Mouse (Mus musculus) gastrocnemius, adult 2 months (tissue): ENCODE results near the gene Tifab. TPM values are rescaled to one million over a fixed set of nuclear protein-coding genes. Genes with fewer than 3 reads are reported as not detected.
A peak's percentile ranks its signal among the peaks of the same experiment; 100 is the strongest.

Experiments used
- DNase-seq: peaks from one replicate; pipeline ENCODE4 v3.0.0; 2022
- H3K27ac ChIP-seq: fragments of 200-600 bp; 2 replicates; pipeline ENCODE4 v1.8.1; 2022; ENCODE audit warnings: mild to moderate bottlenecking
- H3K4me3 ChIP-seq: fragments of 200-600 bp; 2 replicates; pipeline ENCODE4 v1.8.1; 2022; ENCODE audit warnings: mild to moderate bottlenecking, moderate library complexity
- CTCF ChIP-seq: fragments of 200-600 bp; IDR thresholded peaks from 2 replicates; pipeline ENCODE4 v1.8.1; 2022; ENCODE audit warnings: antibody characterized with exemption, mild to moderate bottlenecking, moderate library complexity
- intact Hi-C: fragments of 180-260 bp; cut with DNase I; formaldehyde crosslinking; loops from one replicate; pipeline ENCODE4 v1.15.1; 2025
- total RNA-seq, 2 experiments: library from RNA; stranded (reverse); gene quantifications; 2 replicates each; pipeline ENCODE4 v1.2.3; 2021

Gene Tifab
- total RNA-seq, 2 experiments from 2014 or later = 0.18 to 0.28 TPM

DNA sequence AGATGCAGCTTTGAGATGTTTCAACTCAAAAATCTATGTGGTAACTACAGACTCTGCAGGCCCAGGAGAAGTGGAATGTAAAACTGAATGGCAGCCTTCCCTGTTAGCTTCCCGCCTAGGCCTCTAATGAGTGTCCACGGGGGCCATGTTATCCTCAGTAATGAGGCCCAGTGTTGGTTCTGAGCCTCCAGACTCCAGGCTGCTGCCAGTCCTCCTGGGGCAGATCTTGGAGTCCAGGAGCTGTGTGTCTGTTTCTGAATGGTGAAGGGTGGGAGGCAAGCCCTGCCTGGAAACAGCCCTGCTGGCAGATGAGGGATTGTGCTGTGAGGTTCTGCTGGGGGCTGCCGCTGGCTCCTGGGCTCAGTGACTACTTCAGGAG, 10.3 kb downstream of the Tifab start:
- TF ChIP-seq CTCF = no peak
- DNase-seq = peak; percentile 1
- intact Hi-C loops = loop anchor here (10.0 kb wide), 1 partner anchor 266 kb away; the partner anchor contains the start of gene Slc25a48
- no peak overlapping the region for H3K4me3 ChIP-seq
- H3K27ac ChIP-seq = no peak overlapping the region

GRCm38 (mm10) chr13:56167446-56168402, 11.0 kb downstream of the Tifab start:
- DNase-seq = peak; percentile 26
- H3K4me3 ChIP-seq = peak overlapping the region; percentile 13; the same call in 1 of the 2 replicates
- intact Hi-C loops = loop anchor here (10.0 kb wide), 1 partner anchor 267 kb away; the partner anchor contains the start of gene Slc25a48
- TF ChIP-seq CTCF = peak; percentile 72
- no peak overlapping the region for H3K27ac ChIP-seq

DNA sequence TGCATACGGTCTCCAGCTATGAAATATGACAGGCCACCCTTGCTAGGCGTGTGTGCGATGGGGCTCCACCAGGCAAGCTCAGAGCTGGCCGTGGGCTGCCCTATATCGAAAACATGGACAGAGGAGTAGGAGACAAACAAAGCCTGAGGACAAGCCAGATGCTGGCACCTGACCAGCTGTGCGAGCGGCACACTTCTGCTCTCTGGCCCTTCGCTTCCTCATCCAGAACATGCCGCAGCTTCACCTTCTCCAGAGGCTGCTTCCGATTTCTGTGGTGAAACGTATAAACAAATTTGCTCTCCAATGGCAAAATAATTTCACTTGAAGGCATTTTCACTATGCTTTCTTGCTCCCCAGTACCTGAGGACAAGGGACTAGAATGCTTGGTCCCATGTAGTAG, 13.1 kb downstream of the Tifab start:
- intact Hi-C loops = loop anchor here (10.0 kb wide), 1 partner anchor 269 kb away; the partner anchor contains the start of gene Slc25a48
- H3K4me3 ChIP-seq = no peak overlapping the region
- DNase-seq = peak; percentile 33
- no peak overlapping the region for H3K27ac ChIP-seq
- no peak for TF ChIP-seq CTCF

- intact Hi-C loops = loop anchor here (10.0 kb wide), 1 partner anchor 270 kb away; the partner anchor contains the start of gene Slc25a48
- H3K4me3 ChIP-seq = no peak overlapping the region
- no peak for DNase-seq
- no peak for TF ChIP-seq CTCF
- no peak overlapping the region for H3K27ac ChIP-seq
Measured at GRCm38 (mm10) chr13:56164372-56164771, 14.3 kb downstream of the Tifab start.

- intact Hi-C loops = loop anchor here (10.0 kb wide), 1 partner anchor 271 kb away; the partner anchor contains the start of gene Slc25a48
Measured at GRCm38 (mm10) chr13:56163751-56164150, 14.9 kb downstream of the Tifab start.

DNA sequence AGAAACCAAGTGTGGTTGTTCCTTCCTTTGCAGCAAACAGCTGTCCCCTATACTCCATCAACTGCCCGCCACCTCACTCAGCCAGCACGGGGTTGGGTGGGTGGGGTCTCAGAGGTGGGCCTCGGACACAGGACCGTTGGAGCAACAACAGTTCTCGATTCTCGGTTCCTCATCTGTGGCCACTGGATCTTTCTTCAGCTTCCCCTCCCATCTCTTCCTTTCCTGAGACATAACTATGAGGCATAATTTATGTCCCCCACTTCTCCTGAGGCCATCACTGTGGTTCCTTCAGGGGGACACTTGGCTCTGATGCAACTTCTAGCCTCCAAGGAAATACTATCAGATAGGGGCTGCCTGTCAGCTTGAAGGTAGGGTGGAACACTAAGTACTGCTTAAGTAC, 15.8 kb downstream of the Tifab start:
- Histone ChIP-seq H3K4me3 (no peak overlapping the region), H3K27ac (no peak overlapping the region)
- no peak for DNase-seq
- no peak for TF ChIP-seq CTCF
- intact Hi-C loops = loop anchor here (10.0 kb wide), 1 partner anchor 272 kb away; the partner anchor contains the start of gene Slc25a48

More at GRCm38 (mm10) chr13:56163751-56164150, 14.9 kb downstream of the Tifab start:
- Histone ChIP-seq H3K4me3 (no peak overlapping the region), H3K27ac (no peak overlapping the region)
- peak; percentile 76 for DNase-seq
- no peak for TF ChIP-seq CTCF

DNA sequence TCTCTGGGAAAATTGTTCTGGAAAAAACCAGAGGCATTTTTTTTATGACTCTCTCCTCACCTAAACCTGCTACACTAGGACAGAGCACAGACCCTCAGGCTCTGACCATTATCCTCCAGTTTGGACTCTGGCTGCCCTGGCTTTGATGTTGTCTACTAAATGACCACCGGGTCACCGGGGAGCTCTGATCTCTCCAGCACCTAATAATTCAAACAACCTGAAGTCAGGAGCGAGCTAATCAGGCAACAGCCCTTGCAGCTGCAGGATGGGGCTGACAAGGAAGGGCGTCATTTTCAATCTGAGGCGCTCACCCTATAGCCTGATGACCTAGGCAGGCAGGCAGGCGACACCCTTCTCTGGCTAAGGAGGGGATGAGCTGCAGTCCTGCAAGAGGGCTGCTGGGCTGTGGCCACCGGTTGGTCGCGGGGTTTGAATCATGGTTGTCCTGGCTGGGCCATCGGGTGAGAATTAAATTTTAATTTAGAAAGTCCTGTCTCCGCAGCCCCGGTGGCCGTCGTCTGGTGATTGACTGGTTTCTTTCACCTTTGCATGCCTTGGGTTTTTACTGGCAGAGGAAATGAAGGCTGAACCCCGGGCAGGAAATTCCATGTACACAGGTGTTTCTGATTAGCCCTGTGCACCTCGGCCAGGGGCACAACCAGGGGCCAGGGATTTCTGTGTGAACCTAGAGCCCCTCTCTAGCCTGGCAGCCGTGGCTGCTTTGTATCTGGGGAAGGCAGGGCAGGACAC, 18.9 kb downstream of the Tifab start:
- peak; percentile 12 for DNase-seq
- TF ChIP-seq CTCF = no peak
- no peak overlapping the region for H3K4me3 ChIP-seq
- intact Hi-C loops = loop anchor here (5.0 to 10.0 kb wide), 3 partner anchors 67 to 275 kb away; partner anchors contain the start of gene Slc25a48
- H3K27ac ChIP-seq = no peak overlapping the region

GRCm38 (mm10) chr13:56159016-56159601, 19.6 kb downstream of the Tifab start:
- Histone ChIP-seq H3K4me3 (no peak overlapping the region), H3K27ac (no peak overlapping the region)
- DNase-seq = peak; percentile 17
- intact Hi-C loops = loop anchor here (5.0 to 10.0 kb wide), 2 partner anchors 67 to 184 kb away; no protein-coding TSS in a partner anchor
- no peak for TF ChIP-seq CTCF

GRCm38 (mm10) chr13:56155671-56156070, 23.0 kb downstream of the Tifab start:
- intact Hi-C loops = loop anchor here (5.0 to 10.0 kb wide), 2 partner anchors 63 to 181 kb away; no protein-coding TSS in a partner anchor
- Histone ChIP-seq H3K4me3 (no peak overlapping the region), H3K27ac (peak overlapping the region; percentile 75)
- DNase-seq = peak; percentile 10
- no peak for TF ChIP-seq CTCF

DNA sequence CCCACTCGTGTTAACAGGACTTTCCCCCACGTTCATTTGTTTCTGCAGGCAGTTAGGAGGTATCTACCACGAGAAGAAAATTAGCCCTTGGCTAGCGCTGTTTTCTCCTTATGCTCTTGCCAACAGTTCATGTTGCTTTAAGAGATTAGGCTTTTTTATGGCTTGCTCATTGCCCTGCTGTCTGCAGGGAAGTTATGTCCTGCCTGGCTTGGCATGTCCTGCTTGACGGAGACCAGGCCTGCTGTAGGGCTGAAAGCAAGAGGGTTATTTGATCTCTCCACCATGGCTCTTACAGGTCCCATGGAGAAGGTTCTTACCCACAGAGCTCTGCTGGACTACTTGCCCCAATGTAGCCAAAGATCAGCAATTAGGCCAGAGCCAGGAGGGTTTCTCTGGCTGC, 23.6 kb downstream of the Tifab start:
- no peak for TF ChIP-seq CTCF
- DNase-seq = peak; percentile 70
- intact Hi-C loops = loop anchor here (5.0 to 10.0 kb wide), 2 partner anchors 63 to 180 kb away; no protein-coding TSS in a partner anchor
- Histone ChIP-seq H3K27ac (peak overlapping the region; percentile 75), H3K4me3 (no peak overlapping the region)

DNA sequence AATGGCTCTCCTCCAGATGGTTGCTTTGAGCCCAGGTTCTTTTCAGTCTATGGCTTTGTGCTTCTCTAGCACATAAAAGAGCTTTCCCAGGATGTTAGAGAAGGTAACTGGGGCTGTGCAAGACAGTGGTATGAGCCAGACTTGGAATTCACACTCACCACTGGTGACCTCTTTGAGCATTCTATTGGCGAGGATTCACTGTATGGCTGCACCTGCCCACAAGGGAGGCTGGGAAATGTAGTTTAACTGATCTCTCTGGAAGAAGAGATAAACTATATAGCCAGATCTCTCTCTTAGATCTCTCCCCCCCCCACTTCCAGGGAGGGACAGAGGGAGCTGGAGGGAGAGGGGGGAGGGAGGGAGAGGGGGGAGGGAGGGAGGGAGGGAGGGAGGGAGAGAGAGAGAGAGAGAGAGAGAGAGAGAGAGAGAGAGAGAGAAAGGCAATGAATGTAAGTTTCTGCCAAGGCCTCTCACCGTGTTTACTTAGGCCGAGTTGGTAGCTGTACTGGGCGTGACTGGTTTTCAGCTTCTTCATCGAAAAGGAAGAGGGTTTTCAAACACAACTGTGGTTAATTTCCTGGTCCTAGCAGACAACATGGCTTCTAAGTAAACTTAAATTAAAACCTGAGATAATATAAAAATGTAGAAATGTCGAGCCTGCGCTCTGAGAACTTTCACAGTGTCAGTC, 25.8 kb downstream of the Tifab start:
- Histone ChIP-seq H3K4me3 (no peak overlapping the region), H3K27ac (no peak overlapping the region)
- intact Hi-C loops = loop anchor here (2.0 to 10.0 kb wide), 2 partner anchors 36 to 178 kb away; no protein-coding TSS in a partner anchor
- DNase-seq = peak; percentile 2
- TF ChIP-seq CTCF = no peak
